Mouse (Mus musculus) adrenal gland, adult (tissue): ENCODE results near the gene Cenpt.

Experiments
- DNase-seq, 2 experiments: peaks; one replicate each; pipeline ENCODE4 v3.0.0; 2022 to 2023; ENCODE audit warnings: low spot score in 1 of 2; ENCODE audit not compliant: inconsistent age in 2 of 2

The Cenpt gene

DNA sequence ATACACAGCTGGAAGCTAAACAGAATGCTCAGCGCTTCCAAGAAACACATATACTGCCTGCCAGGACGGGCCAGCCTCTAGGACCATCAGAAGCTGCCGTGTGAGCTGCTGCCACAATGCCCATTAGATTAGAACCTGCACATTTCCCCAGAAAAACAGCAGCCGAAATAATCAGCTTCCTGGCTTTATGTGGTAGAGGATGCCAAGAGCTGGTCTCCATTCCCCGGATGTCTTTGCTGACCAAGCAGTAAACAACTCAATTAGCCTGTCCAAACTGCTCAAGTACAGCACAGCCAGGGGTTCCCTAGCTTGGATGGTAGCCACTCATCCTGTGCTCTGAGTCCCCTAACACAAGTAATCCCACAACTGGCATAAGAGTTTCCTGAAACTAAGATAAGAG lies 45.3 kb downstream of the Cenpt start:
- DNase-seq, result no peak

DNA sequence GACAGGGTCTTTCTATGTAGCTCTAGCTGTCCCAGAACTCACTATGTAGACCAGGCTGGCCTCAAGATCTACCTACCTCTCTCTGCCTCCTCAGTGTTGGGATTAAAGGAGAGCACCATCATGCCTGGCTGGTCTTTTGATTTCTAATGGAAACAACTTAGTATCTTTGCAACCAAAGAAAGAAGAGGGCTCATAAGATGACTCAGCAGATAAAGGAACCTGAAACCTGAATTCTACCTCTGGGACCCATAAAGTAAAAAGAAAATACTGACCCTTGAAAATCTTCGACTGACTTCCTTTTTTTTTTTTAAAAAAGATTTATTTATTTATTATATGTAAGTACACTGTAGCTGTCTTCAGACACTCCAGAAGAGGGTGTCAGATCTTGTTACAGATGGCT lies 47.1 kb downstream of the Cenpt start:
- DNase-seq, result no peak

DNA sequence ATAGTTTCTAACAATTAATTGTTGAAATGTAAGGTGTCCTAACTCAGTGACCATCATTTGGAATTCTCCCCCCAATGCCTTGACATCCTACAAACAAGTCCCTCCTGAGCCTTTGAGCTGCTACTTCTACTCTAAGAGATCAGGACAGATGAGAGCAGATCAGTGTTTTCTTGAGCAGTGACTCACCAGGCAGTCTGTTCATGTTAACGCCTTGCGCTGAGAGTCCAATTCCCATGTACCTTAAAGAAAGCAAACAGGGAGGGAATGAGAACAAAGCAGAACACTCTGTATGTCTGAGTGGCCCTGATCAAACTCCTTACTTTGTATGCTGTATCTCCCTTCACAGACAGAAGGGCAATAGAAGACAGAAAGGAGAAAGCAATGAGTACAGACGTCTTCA lies 47.7 kb downstream of the Cenpt start:
- DNase-seq, result no peak

DNA sequence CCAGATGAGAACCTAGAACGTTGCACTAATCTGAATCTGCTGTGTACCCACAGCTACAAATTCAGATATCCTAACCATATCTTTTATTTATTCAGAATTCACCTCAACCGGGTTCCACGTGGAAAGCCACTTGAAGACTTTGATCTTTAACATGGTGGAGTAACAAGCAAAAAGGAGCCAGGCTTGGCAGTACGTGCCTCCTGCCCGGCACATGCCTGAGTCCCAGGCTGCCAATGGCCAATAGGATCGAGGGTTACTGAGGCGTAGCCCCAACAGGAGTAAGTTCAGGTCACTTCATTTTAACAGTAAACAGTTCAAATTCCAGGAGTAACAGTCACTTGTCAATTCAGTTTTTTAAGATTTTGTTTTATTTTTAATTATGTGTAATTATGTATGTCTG lies 48.3 kb downstream of the Cenpt start:
- DNase-seq, result no peak

GRCm38 (mm10) chr8:105801153-105801904 lies 51.7 kb downstream of the Cenpt start:
- no peak for DNase-seq

- DNase-seq, result peak; percentile 80 to 91
Observed at GRCm38 (mm10) chr8:105799091-105799812, 53.8 kb downstream of the Cenpt start.

DNA sequence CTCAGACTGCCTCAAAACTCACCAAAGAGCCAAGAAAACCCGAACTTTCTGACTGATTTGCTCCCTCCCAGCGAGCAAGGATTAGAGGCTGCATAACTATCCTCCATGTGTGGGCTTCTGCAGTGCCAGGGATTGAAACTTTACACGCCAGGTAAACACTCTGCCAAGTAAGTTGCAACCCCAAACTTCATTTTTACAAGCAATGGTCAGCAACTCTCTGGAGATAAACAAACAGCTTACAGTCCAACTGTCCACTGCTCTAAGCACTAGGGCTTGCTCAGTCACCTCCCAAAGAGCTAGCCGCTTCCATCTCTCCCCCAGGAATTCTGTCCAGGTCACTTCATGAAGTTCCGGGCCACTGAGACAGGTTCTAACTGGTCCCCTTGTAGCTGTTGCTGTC lies 54.7 kb downstream of the Cenpt start:
- no peak for DNase-seq

DNA sequence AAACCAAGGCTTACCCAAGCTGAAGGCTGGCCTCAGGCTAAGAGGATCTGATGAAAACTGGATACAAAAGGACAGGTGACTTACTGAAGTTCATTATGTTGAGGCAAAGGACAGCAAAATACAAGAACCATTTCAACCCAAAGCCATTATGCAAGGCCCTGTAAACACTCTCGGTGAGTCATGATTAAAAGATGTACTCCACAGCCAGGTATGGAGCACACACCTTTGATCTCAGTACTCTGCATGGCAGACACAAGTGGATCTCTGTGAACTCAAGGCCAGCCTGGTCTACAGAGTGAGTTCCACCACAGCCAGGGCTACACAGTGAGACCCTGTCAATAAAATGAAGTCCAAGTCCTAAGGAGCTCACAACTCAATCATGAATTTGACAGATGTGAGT lies 57.3 kb downstream of the Cenpt start:
- peak in 1 of 2 experiments; percentile 37 for DNase-seq
